Comparison of ENCODE assay signal across 8 mouse cellular contexts in the genomic region with DNA sequence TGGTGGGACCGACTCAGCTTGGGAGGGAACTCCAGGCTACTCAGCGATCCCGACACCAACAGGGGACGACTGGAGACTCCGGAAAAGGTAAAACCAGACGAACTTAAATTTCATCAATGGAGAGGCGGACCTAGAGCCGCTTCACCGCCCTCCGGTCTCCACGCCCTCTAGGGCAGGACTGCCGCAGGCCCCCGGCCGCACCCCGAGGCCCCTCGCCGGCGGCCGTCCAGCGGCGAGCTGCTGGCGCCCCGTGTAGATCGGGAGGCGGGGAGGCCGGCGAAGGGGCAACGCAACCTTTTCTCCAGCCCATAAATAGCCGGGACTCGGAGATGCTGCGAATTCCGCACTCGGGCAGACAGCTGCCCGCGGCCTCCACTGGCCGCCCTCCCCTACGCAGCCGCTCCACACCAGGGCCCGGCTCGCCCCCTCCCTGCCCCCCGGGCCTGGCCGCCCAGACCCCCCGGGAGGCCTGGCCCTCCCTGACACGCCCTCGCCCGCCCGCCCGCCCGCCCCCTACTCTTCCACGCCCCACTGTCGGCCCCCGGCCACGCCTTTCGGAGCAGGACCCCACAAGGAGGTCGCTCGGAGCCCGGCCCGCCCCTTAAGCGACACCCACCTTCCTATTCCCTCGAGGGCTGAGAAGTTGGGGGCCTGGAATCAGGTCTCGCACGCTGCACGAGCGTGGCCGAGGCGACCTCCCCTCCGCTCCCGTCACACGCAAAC. TPM values are rescaled to one million over a fixed set of nuclear protein-coding genes. Genes with fewer than 3 reads are reported as not detected.
DNase-seq lines count a peak whose midpoint lies in the region; ATAC-seq lines count a peak whose summit lies in the region.

No protein-coding gene starts in this region.

- H3K27me3 ChIP-seq in intestine, embryonic 14.5 days (replicated peaks; ENCODE audit: control insufficient read depth, insufficient read depth, low read length): no peaks in the 10 kb centered on the region
- peaks cover 10% of the 10 kb centered on the region for H3K27me3 ChIP-seq in midbrain, embryonic 10.5 days (ENCODE audit: low read depth, poor library complexity, severe bottlenecking)

- peak overlapping the region; percentile 67 for H3K4me3 ChIP-seq in intestine, embryonic 14.5 days (ENCODE audit: low read depth, low read length)
- peak overlapping the region; percentile 83 for H3K4me3 ChIP-seq in midbrain, embryonic 10.5 days

- WGBS in intestine, embryonic 14.5 days: under 1% methylated on average over 59 of the region's 69 CpGs
- WGBS in midbrain, embryonic 10.5 days: under 1% methylated on average over 56 of the region's 69 CpGs

- H3K36me3 ChIP-seq in intestine, embryonic 14.5 days (ENCODE audit: control insufficient read depth, insufficient read depth, low read length): no peaks in the 10 kb centered on the region
- H3K36me3 ChIP-seq in midbrain, embryonic 10.5 days: no peaks in the 10 kb centered on the region

- H3K4me1 ChIP-seq in intestine, embryonic 14.5 days (replicated peaks; ENCODE audit: control insufficient read depth, insufficient read depth, low read length): peaks cover 21% of the 10 kb centered on the region
- peaks cover 22% of the 10 kb centered on the region for H3K4me1 ChIP-seq in midbrain, embryonic 10.5 days

- intact Hi-C loops in gastrocnemius, postnatal 36 days (cut with DNase I): loop anchor here (1.0 kb wide), 1 partner anchor 59 kb away; no protein-coding TSS in a partner anchor
- intact Hi-C loops in left cerebral cortex, postnatal 4 days (cut with DNase I): no loop called here

- peak overlapping the region; percentile 95 for H3K27ac ChIP-seq in intestine, embryonic 14.5 days (ENCODE audit: low read depth)
- peak overlapping the region; percentile 94 for H3K27ac ChIP-seq in midbrain, embryonic 10.5 days (replicated peaks)

- ATAC-seq in intestine, embryonic 14.5 days (replicated peaks; ENCODE audit: low FRiP score, low TSS enrichment, low read depth): peak; percentile 96

- DNase-seq in layer of hippocampus, adult 11-12 months (ENCODE audit: low spot score): peak; percentile 41
- no peak for DNase-seq in layer of hippocampus, adult 9-10 months (ENCODE audit: low spot score)
- peak; percentile 78 for DNase-seq in embryo, embryonic 11.5 days (ENCODE audit: low read depth, low spot score)
- peak; percentile 77 to 79 for DNase-seq in gastrocnemius, postnatal 36 days
- DNase-seq in intestine, embryonic 14.5 days (ENCODE audit: low spot score): peak; percentile 95
- peak; percentile 85 for DNase-seq in left cerebral cortex, postnatal 4 days
- DNase-seq in midbrain, embryonic 10.5 days (ENCODE audit: low spot score): peak; percentile 91
- DNase-seq in spleen, adult 18-20 months: peak; percentile 58 to 68

- H3K9ac ChIP-seq in intestine, embryonic 14.5 days (ENCODE audit: low read length): peak overlapping the region; percentile 58

- peak overlapping the region; percentile 53 for H3K4me2 ChIP-seq in intestine, embryonic 14.5 days (ENCODE audit: low read length)

- no peaks in the 10 kb centered on the region for H3K9me3 ChIP-seq in intestine, embryonic 14.5 days (ENCODE audit: control insufficient read depth, low read length)
- H3K9me3 ChIP-seq in midbrain, embryonic 10.5 days (replicated peaks): no peaks in the 10 kb centered on the region

RNA-seq across cellular contexts. Expression of a gene that starts 0.4 kb away (rescaled TPM):
- total RNA-seq in gastrocnemius, postnatal 36 days (2021): 100 to 1,000 TPM; 381 to 442 TPM
- polyA plus RNA-seq in intestine, embryonic 14.5 days (2014; fragmentation: Nextera tagmentation; extraction: Ambion mirVana): 70.6 and 74.3 TPM in 2 replicates
- total RNA-seq in left cerebral cortex, postnatal 4 days (2021): 10 to 100 TPM; 77.8 to 88.7 TPM
- 54.6 and 61.5 TPM in 2 replicates for polyA plus RNA-seq in midbrain, embryonic 10.5 days (2016; fragmentation: Nextera tagmentation; extraction: Ambion mirVana)

Comparison
In these comparisons a context has a peak if more than half of its experiments do, and no peak if none do; other contexts are left out.
1. RNA of a gene that starts 0.4 kb away (total RNA-seq): 381 to 442 TPM in gastrocnemius, postnatal 36 days; 77.8 to 88.7 TPM in left cerebral cortex, postnatal 4 days; every median in the first group is over 4 times any median in the second.